Mouse (Mus musculus): ENCODE measurements around the gene Taar8a.
"Not testable (repeated sequence)": the region's sequence is repeated elsewhere in the genome, so short reads cannot be mapped to it uniquely, and the experiment has no call there.

GRCm38 (mm10) chr10:24103299-24103698 is 27.0 kb downstream of the Taar8a start:
- not testable (repeated sequence) for TF ChIP-seq FLI1 (IDR thresholded peaks at IDR 0.05; ENCODE audit: low read length); GATA1 (IDR thresholded peaks at IDR 0.05; ENCODE audit: borderline replicate concordance, low read length)

Data from megakaryocyte, embryonic 14.5 days (primary cell).